Mouse (Mus musculus): ENCODE measurements at regions not wholly inside any gene's neighbourhood (a gene's known extent, or its start where the extent isn't known, plus 50 kb on each side); places are given as distances from the start of the nearest gene placed in this dataset.

DNA sequence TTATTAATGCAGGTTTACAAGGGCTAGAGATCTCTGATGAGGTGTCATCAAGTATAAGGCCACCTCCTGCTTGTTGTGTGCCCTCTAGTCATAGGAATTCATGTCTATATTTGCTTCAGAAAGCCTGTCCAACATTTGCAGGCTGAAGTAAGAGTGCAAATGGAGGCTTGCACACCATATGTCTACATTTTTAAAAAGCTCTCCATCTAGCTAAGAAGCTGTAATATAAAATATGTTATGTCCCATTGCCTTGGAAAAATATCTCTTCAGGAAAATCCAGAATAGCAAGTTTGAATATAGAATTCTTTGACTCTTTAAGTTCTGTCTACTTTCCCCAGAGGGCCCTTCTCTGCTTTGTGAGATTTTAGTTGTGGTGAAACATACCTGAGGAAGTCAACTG is 134.6 kb downstream of the Cd24a start:
- no peak for DNase-seq

DNA sequence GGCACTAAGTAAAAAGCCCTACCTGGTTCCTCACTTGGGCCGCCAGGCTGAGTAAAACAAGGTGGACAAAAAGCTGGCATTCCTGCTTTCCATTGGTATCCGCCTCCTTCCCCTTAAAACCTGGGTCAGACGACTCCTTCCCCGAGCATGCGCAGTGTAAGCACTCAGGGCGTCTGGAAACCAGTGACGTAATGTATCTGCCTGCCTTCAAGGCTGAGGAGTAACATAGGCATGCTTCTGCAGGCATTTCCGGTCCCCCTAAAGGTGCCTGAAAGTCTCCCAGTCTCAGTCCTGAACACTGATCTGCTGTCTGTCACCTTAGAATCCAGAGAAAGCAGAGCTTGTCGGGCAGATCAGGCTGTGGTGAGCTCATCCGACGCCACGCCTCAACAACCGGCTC is 140.7 kb downstream of the Cd24a start:
- DNase-seq: no peak

GRCm38 (mm10) chr10:43721356-43721755 is 143.3 kb downstream of the Cd24a start:
- no peak for DNase-seq

DNA sequence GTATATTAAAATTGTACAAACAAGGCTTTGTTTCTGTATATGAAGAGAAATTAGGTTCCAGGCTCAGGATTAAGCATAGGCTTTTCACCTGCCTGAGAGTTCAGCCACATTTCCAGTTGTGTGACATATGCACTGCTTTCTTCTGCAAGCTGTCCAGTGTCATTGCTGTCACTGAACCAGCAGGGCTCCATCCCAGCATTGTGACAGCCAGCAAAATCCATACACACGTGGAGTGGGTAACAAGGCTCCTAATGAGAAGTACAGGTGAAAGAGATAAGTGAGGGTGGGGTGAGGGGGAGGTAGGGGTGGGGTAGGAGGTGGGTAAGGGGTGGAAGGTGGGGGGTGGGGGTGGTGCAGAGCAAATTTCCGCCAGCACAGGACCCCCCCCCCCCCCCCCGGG is 144.1 kb downstream of the Cd24a start:
- no peak for DNase-seq

GRCm38 (mm10) chr10:43722711-43723614 is 144.9 kb downstream of the Cd24a start:
- no peak for DNase-seq

DNA sequence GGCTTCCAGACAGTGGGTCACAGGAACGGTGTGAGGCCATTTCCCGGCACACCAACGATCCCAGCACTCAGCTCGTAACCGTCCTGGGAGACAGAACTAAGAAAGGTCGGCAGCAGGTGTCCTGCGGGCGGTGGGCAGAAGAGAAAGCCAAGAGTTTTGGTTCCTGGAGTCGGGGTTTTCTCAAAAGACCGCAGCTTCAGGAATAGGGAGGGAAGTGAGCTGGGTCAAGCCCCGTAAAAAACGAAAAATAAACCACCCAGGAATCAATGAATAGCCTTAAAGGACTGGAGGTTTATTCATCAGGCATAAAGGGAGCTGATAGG is 145.5 kb downstream of the Cd24a start:
- DNase-seq: no peak

GRCm38 (mm10) chr10:43727746-43728145 is 149.7 kb downstream of the Cd24a start:
- no peak for DNase-seq

DNA sequence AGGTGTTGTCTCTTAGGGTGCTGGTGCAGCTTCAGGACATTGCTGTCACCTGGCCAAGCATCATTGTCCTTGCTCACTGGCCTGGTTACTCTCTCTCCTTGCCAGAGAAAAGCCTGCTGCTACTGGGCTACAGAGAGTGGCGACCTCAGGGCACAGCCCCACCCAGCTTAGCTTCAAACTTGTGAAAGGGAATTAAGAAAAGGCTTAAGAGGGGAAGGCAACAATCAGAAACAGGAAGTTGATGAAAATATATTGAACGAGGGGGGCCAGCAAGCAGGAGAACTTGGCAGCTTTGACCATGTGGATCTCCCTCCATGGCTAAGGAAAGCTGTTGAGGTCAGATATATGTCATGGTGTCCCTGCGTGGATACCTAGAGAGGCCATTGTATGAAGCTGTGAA is 151.1 kb downstream of the Cd24a start:
- no peak for DNase-seq

DNA sequence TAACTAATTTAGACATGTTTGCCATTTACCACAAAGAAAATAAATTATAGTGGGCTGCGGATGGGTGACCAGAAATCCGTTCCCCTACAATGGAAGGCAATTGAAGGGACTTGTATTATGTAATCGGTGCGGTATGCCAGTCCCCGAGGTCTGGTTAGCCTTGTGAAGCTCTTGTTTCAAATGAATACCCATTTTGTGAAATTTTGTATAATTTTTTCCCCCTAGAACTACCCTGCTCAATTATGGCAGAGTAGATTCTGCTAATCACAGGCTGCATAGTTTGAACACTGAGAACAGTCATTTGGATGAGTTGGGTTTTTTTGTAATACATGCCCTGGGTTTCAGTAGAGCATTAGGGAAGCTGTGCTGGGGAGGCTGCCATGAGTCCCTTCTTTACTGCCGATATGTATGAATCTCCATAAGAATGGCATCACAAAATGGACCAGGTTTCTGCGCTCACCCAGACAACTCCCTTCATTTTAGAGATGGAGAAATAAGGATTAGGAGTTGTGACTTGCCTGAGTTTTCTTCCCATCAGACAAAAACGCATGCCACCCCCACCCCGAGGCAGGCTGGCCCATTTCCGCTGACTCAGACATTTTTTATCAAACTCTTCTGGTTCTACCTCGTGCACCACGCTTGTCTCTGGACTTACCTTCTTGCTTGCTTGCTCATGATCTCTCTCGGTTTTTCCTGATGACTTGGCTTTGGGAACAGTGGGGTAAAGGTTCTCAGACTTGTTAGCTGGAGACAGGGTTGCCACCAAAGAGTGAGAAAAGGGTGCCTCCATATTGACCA is 155.7 kb downstream of the Cd24a start:
- DNase-seq: no peak

- DNase-seq: no peak
Measured at GRCm38 (mm10) chr10:43739181-43739580, 161.1 kb downstream of the Cd24a start.

GRCm38 (mm10) chr10:43739718-43740117 is 161.6 kb downstream of the Cd24a start:
- DNase-seq: no peak

DNA sequence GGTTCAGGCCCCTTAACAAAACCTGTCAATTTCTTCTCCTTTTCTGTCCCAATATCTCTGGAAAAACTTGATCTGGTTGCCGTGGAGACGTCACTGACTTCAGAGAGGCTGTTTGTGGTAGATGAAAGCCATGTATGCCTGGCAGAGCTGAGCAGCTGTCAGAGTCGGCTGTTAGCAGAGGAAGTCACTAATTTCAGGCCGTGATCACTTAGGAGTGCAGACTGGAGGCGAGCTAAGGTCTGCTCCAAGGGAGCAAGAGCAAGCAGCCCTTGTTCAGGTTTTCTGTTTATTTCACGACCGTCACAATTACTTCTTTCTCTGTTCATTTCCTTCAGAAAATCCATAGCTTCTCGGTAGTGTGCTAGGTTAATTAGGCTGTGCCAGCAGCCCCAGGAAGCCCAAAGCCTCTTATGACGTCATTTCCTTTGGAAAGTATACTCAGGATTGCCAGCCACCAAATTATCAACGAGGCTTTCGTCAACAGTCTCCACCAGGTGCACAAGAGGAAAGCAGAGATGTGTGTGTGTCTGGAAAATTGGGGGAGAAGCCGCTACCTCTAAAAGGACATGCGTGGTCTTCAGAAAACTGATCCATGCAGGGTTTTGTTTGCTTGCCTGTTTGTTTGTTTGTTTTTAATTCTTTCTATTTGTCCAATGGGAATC is 161.2 kb downstream of the Qrsl1 start:
- no peak for DNase-seq

GRCm38 (mm10) chr10:43741361-43742084 is 160.0 kb downstream of the Qrsl1 start:
- no peak for DNase-seq

- no peak for DNase-seq
Measured at GRCm38 (mm10) chr10:43742085-43743054, 159.2 kb downstream of the Qrsl1 start.

DNA sequence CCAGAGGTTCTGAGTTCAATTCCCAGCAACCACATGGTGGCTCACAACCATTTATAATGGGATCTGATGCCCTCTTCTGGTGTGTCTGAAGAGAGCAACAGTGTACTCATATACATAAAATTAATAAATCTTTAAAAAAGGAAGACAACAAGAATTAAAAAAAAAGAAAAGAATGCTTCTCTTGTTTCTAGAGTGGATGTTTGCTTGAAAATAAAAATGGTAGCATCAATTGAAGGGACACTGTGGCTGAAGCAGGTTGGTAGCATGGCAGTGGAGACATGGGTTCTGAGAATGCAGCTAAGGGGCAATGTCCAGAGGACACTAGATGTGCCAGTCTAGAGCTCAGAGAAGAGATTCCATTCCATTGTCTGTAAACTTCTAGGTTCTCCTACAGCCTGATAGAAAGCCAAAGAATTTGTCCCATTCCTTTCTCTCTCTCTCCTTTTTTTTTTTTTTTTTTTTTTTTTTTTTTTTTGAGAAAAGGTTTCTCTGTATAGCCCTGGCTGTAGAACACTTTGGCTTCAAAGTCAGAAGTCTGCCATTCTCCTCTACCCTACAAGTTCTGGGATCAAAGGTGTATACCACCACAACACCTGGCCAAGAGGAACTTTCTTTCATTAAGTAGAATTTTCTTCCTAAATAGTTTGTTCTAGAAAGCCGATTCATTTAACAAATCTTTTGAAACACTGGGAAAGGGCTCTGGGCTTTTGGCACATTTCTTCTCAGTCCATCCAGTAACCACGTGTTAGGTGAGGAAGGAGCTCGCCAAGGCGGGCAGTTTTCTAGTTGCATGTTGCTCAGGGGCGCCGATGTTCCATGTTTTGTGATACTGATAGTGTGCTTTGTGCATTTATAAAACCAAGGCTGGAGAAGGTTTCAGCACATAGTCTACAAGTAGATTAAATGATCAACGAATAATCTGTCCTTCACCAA is 158.1 kb downstream of the Qrsl1 start:
- DNase-seq: no peak

DNA sequence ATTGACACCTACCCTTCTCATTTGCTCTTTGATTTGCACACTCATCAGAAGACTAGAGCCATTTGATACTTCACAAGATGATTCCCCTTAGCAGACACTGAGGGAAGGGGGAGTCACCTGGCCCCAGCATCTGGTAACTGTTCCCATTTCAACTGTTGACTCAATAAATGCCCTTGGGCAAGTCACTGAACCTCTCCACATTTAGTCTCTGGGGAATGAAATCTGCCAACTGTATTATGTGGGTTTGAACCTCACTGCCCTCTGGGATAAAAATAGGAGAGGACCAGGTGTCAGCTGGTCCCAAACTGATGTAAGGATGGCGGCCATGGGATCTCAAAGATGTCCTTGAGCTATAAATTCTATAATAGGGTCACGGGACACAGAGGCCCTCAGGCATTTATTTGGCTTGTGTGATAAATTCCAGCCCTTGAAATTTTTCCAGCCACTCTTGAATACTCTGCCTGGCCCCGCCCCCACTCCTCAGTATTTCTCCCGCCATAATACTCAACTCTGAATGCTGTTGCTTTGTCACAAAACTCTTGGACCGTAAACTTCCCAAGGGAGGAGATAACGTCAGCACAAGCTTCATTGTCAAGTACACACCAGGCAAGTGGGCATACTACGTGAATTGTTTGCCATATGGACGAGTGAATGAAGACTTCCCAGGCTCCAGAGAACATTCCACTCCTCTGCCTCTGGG is 155.5 kb downstream of the Qrsl1 start:
- DNase-seq: no peak

DNA sequence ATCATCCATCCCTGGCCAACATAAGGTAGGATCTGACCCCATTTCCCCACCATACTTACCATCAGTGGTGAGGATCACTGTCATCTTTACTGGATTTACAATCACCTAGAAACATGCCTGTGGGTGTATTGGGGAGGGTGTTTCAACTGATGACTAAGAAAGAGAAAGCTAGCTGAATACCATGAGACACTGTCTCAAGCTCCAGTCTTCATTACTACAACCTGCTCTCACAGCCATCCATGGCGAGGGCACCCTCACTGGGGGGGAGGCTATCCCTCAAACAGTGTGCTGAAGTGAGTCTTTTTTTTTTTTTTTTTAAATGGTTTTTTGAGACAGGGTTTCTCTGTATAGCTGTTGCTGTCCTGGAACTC is 154.9 kb downstream of the Qrsl1 start:
- DNase-seq: no peak

DNA sequence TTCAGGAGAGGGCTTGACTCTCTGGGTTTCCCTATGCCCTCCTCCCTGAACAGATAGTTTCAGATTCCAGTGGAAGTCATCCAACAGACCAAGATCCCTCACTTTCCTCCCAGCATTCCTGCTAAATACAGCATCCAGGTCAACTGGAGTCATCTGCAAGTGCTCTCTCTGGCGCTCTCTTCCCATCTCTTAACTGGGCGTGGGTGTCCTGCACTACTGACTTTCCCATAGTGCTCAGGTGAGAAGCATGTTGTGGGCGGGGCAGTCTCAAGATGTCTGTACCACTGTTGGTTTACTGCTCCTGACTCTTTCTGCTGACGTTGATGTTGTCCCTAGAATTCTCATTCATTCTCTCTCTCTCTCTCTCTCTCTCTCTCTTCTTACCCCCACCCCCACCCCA is 154.0 kb downstream of the Qrsl1 start:
- DNase-seq: no peak

GRCm38 (mm10) chr10:43748300-43748699 is 153.2 kb downstream of the Qrsl1 start:
- DNase-seq: no peak
